Mouse (Mus musculus): Measurements from ENCODE around the gene Slc44a3. TPM values are rescaled to one million over a fixed set of nuclear protein-coding genes. Genes with fewer than 3 reads are reported as not detected.
A peak's percentile ranks its signal among the peaks of the same experiment; 100 is the strongest.

The Slc44a3 gene
- polyA plus RNA-seq, 1 experiment from 2014 or later, result 1.1 TPM

- Histone ChIP-seq H3K9ac (ENCODE audit: low read depth, low read length) (peak overlapping the region; percentile 97), H3K4me3 (ENCODE audit: low read depth, low read length) (peak overlapping the region; percentile 88), H3K4me1 (ENCODE audit: control insufficient read depth, insufficient read depth, low read length) (peaks cover 41% of the 10 kb centered on the region), H3K4me2 (peak overlapping the region; percentile 92), H3K9me3 (replicated peaks; ENCODE audit: control insufficient read depth, low read length) (no peaks in the 10 kb centered on the region), H3K27ac (ENCODE audit: low read depth, low read length) (peak overlapping the region; percentile 98), H3K36me3 (ENCODE audit: control insufficient read depth, insufficient read depth, low read length) (no peaks in the 10 kb centered on the region), H3K27me3 (ENCODE audit: control insufficient read depth, insufficient read depth, low read length) (no peaks in the 10 kb centered on the region)
- WGBS (ENCODE audit: insufficient replicate concordance), result 9% methylated on average over 8 of the region's 8 CpGs
- ATAC-seq (replicated peaks; ENCODE audit: insufficient number of reproducible peaks, low FRiP score, low TSS enrichment), result no peak
Measured at GRCm38 (mm10) chr3:121428230-121428629, 104.0 kb downstream of the Slc44a3 start.

- peak overlapping the region; percentile 92 for H3K4me2 ChIP-seq
- peaks cover 38% of the 10 kb centered on the region for H3K4me1 ChIP-seq (ENCODE audit: control insufficient read depth, insufficient read depth, low read length)
- H3K9ac ChIP-seq (ENCODE audit: low read depth, low read length), result peak overlapping the region; percentile 97
- no peaks in the 10 kb centered on the region for H3K27me3 ChIP-seq (ENCODE audit: control insufficient read depth, insufficient read depth, low read length)
- WGBS (ENCODE audit: insufficient replicate concordance), result under 1% methylated on average over 13 of the region's 13 CpGs
- peak overlapping the region; percentile 88 for H3K4me3 ChIP-seq (ENCODE audit: low read depth, low read length)
- H3K36me3 ChIP-seq (ENCODE audit: control insufficient read depth, insufficient read depth, low read length), result no peaks in the 10 kb centered on the region
- H3K27ac ChIP-seq (ENCODE audit: low read depth, low read length), result peak overlapping the region; percentile 98
- ATAC-seq (replicated peaks; ENCODE audit: insufficient number of reproducible peaks, low FRiP score, low TSS enrichment), result peak; percentile 51
- no peaks in the 10 kb centered on the region for H3K9me3 ChIP-seq (replicated peaks; ENCODE audit: control insufficient read depth, low read length)
Measured at GRCm38 (mm10) chr3:121427520-121427908, 104.7 kb downstream of the Slc44a3 start.

- ATAC-seq (replicated peaks; ENCODE audit: insufficient number of reproducible peaks, low FRiP score, low TSS enrichment), result peak; percentile 77
- H3K4me3 ChIP-seq (ENCODE audit: low read depth, low read length), result peak overlapping the region; percentile 88
- H3K9ac ChIP-seq (ENCODE audit: low read depth, low read length), result peak overlapping the region; percentile 97
- H3K4me2 ChIP-seq, result peak overlapping the region; percentile 92
- H3K9me3 ChIP-seq (replicated peaks; ENCODE audit: control insufficient read depth, low read length), result no peaks in the 10 kb centered on the region
- no peaks in the 10 kb centered on the region for H3K27me3 ChIP-seq (ENCODE audit: control insufficient read depth, insufficient read depth, low read length)
- WGBS (ENCODE audit: insufficient replicate concordance), result under 1% methylated on average over 89 of the region's 93 CpGs
- H3K4me1 ChIP-seq (ENCODE audit: control insufficient read depth, insufficient read depth, low read length), result peaks cover 32% of the 10 kb centered on the region
- H3K27ac ChIP-seq (ENCODE audit: low read depth, low read length), result peak overlapping the region; percentile 98
- no peaks in the 10 kb centered on the region for H3K36me3 ChIP-seq (ENCODE audit: control insufficient read depth, insufficient read depth, low read length)
Measured at GRCm38 (mm10) chr3:121426621-121427519, 105.3 kb downstream of the Slc44a3 start.

- WGBS (ENCODE audit: insufficient replicate concordance), result under 1% methylated on average over 58 of the region's 66 CpGs
- Histone ChIP-seq H3K4me3 (ENCODE audit: low read depth, low read length) (peak within 1 kb of the TSS; percentile 88), H3K9ac (ENCODE audit: low read depth, low read length) (peak within 1 kb of the TSS; percentile 97), H3K36me3 (ENCODE audit: control insufficient read depth, insufficient read depth, low read length) (no peaks in the 10 kb centered on the region), H3K27me3 (ENCODE audit: control insufficient read depth, insufficient read depth, low read length) (no peaks in the 10 kb centered on the region), H3K4me1 (ENCODE audit: control insufficient read depth, insufficient read depth, low read length) (peaks cover 31% of the 10 kb centered on the region), H3K27ac (ENCODE audit: low read depth, low read length) (peak within 1 kb of the TSS; percentile 98), H3K4me2 (peak within 1 kb of the TSS; percentile 92), H3K9me3 (replicated peaks; ENCODE audit: control insufficient read depth, low read length) (no peaks in the 10 kb centered on the region)
- ATAC-seq (replicated peaks; ENCODE audit: insufficient number of reproducible peaks, low FRiP score, low TSS enrichment), result peak; percentile 90
Measured at GRCm38 (mm10) chr3:121425861-121426620, 106.2 kb downstream of the Slc44a3 start, which contains the start of gene Cnn3. Gene Cnn3, plus strand, starts transcription at chr3:121426497.

- H3K9me3 ChIP-seq (replicated peaks; ENCODE audit: control insufficient read depth, low read length), result no peaks in the 10 kb centered on the region
- 79% methylated on average over 8 of the region's 8 CpGs for WGBS (ENCODE audit: insufficient replicate concordance)
- ATAC-seq (replicated peaks; ENCODE audit: insufficient number of reproducible peaks, low FRiP score, low TSS enrichment), result no peak
- no peak overlapping the region for H3K4me3 ChIP-seq (ENCODE audit: low read depth, low read length)
- no peaks in the 10 kb centered on the region for H3K27me3 ChIP-seq (ENCODE audit: control insufficient read depth, insufficient read depth, low read length)
- H3K4me1 ChIP-seq (ENCODE audit: control insufficient read depth, insufficient read depth, low read length), result peaks cover 16% of the 10 kb centered on the region; the same call in 1 of the 2 replicates
- H3K36me3 ChIP-seq (ENCODE audit: control insufficient read depth, insufficient read depth, low read length), result no peaks in the 10 kb centered on the region
- H3K9ac ChIP-seq (ENCODE audit: low read depth, low read length), result no peak overlapping the region
- no peak overlapping the region for H3K27ac ChIP-seq (ENCODE audit: low read depth, low read length)
- H3K4me2 ChIP-seq, result no peak overlapping the region
Measured at GRCm38 (mm10) chr3:121422405-121422804, 109.8 kb downstream of the Slc44a3 start.

GRCm38 (mm10) chr3:121418850-121419435 lies 113.3 kb downstream of the Slc44a3 start:
- peaks cover 10% of the 10 kb centered on the region; the same call in 1 of the 2 replicates for H3K4me1 ChIP-seq (ENCODE audit: control insufficient read depth, insufficient read depth, low read length)
- H3K36me3 ChIP-seq (ENCODE audit: control insufficient read depth, insufficient read depth, low read length), result no peaks in the 10 kb centered on the region
- no peak overlapping the region for H3K4me2 ChIP-seq
- no peaks in the 10 kb centered on the region for H3K27me3 ChIP-seq (ENCODE audit: control insufficient read depth, insufficient read depth, low read length)
- H3K9ac ChIP-seq (ENCODE audit: low read depth, low read length), result no peak overlapping the region
- no peak overlapping the region for H3K4me3 ChIP-seq (ENCODE audit: low read depth, low read length)
- no peaks in the 10 kb centered on the region for H3K9me3 ChIP-seq (replicated peaks; ENCODE audit: control insufficient read depth, low read length)
- H3K27ac ChIP-seq (ENCODE audit: low read depth, low read length), result peak overlapping the region; percentile 35; the same call in 1 of the 2 replicates
- no peak for ATAC-seq (replicated peaks; ENCODE audit: insufficient number of reproducible peaks, low FRiP score, low TSS enrichment)
- WGBS (ENCODE audit: insufficient replicate concordance), result 74% methylated on average over 9 of the region's 9 CpGs

- H3K4me1 ChIP-seq (ENCODE audit: control insufficient read depth, insufficient read depth, low read length), result peaks cover 10% of the 10 kb centered on the region; the same call in 1 of the 2 replicates
- H3K9ac ChIP-seq (ENCODE audit: low read depth, low read length), result no peak overlapping the region
- H3K9me3 ChIP-seq (replicated peaks; ENCODE audit: control insufficient read depth, low read length), result no peaks in the 10 kb centered on the region
- ATAC-seq (replicated peaks; ENCODE audit: insufficient number of reproducible peaks, low FRiP score, low TSS enrichment), result no peak
- no peaks in the 10 kb centered on the region for H3K27me3 ChIP-seq (ENCODE audit: control insufficient read depth, insufficient read depth, low read length)
- peak overlapping the region; percentile 12; the same call in 1 of the 2 replicates for H3K27ac ChIP-seq (ENCODE audit: low read depth, low read length)
- WGBS (ENCODE audit: insufficient replicate concordance), result 41% methylated on average over 6 of the region's 6 CpGs
- H3K4me2 ChIP-seq, result no peak overlapping the region
- H3K36me3 ChIP-seq (ENCODE audit: control insufficient read depth, insufficient read depth, low read length), result no peaks in the 10 kb centered on the region
- no peak overlapping the region for H3K4me3 ChIP-seq (ENCODE audit: low read depth, low read length)
Measured at GRCm38 (mm10) chr3:121418251-121418601, 114.0 kb downstream of the Slc44a3 start.
